In the genomic region with DNA sequence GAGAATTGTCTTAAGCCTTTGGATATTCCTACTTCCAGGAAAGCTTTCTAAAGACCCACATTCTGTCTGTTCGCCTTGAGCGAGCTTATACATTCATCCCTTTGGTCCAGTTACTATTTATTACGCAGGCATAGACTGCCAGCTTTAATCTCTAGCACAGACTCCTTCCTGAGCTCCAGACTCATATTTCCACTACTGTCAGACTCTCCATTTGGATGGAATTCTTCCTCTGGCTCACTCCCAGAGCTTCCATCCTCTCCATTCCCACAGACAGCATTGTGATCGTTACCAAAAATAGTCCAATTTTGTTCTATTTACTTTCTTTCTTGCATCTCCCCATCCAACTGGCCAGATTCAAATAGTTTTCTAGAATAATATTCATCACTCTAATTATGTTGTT, we compare ENCODE assay signal across 19 mouse cellular contexts.
DNase-seq lines count a peak whose midpoint lies in the region; ATAC-seq lines count a peak whose summit lies in the region.
"Had no signal": no experiment of that assay in that cellular context is flagged by ENCODE, and none has a peak within 500 bp of the region (broad histone marks: within the 10 kb centered on the region; RNA-seq: fewer than 3 reads in every experiment).

No protein-coding gene starts in this region.

- no peak overlapping the region for H3K4me3 ChIP-seq in heart, embryonic 12.5 days
- H3K4me3 ChIP-seq: embryonic facial prominence, embryonic 10.5 days; forebrain, embryonic 13.5 days; heart, embryonic 10.5 days; heart, embryonic 15.5 days; hindbrain, embryonic 10.5 days; intestine, embryonic 15.5 days had no signal

- WGBS in heart, embryonic 12.5 days, result 80% methylated on average over 4 of the region's 4 CpGs

- DNase-seq in heart, postnatal 10 days, result peak; percentile 2
- peak; percentile 31 to 35 for DNase-seq in right cerebral cortex, postnatal 10 days (ENCODE audit: low spot score in 2 of 2)
- DNase-seq in right cerebral cortex, postnatal 36 days (ENCODE audit: low spot score in 2 of 2), result no peak
- DNase-seq in cerebellum, adult 8-10 months, result peak; percentile 3
- no peak for DNase-seq in urinary bladder, postnatal 36 days (ENCODE audit: low spot score in 2 of 2)
- no peak for DNase-seq in embryo, embryonic 10.5 days (ENCODE audit: low spot score)
- DNase-seq: adrenal gland, adult 2 months; adrenal gland, postnatal 36 days; forebrain, postnatal 0 days; heart, adult 18-20 months; kidney, adult 18-20 months had no signal

- intact Hi-C loops in heart, postnatal 10 days (cut with DNase I), result no loop called here

- H3K27me3 ChIP-seq in heart, embryonic 12.5 days (replicated peaks), result no peaks in the 10 kb centered on the region
- H3K27me3 ChIP-seq: forebrain, embryonic 13.5 days; heart, embryonic 15.5 days; intestine, embryonic 15.5 days had no signal

- no peak overlapping the region for H3K4me2 ChIP-seq in heart, embryonic 12.5 days
- H3K4me2 ChIP-seq: forebrain, embryonic 13.5 days; heart, embryonic 15.5 days; hindbrain, embryonic 14.5 days; intestine, embryonic 15.5 days had no signal

- no peaks in the 10 kb centered on the region for H3K36me3 ChIP-seq in heart, embryonic 12.5 days
- H3K36me3 ChIP-seq: embryonic facial prominence, embryonic 10.5 days; heart, embryonic 10.5 days; heart, embryonic 15.5 days; hindbrain, embryonic 10.5 days; intestine, embryonic 15.5 days had no signal

- H3K9ac ChIP-seq in heart, embryonic 12.5 days, result no peak overlapping the region
- H3K9ac ChIP-seq: forebrain, embryonic 13.5 days; forebrain, postnatal 0 days; heart, embryonic 15.5 days; hindbrain, embryonic 14.5 days; intestine, embryonic 15.5 days had no signal

- H3K27ac ChIP-seq in heart, embryonic 12.5 days (ENCODE audit: poor library complexity, severe bottlenecking), result no peak overlapping the region
- H3K27ac ChIP-seq: embryonic facial prominence, embryonic 10.5 days; forebrain, embryonic 13.5 days; heart, embryonic 10.5 days; heart, embryonic 15.5 days; hindbrain, embryonic 10.5 days; hindbrain, embryonic 14.5 days; intestine, embryonic 15.5 days had no signal

- no peaks in the 10 kb centered on the region for H3K4me1 ChIP-seq in heart, embryonic 12.5 days (replicated peaks)
- H3K4me1 ChIP-seq: embryonic facial prominence, embryonic 10.5 days; forebrain, embryonic 13.5 days; heart, embryonic 10.5 days; heart, embryonic 15.5 days; hindbrain, embryonic 10.5 days; intestine, embryonic 15.5 days had no signal

- H3K9me3 ChIP-seq in heart, embryonic 12.5 days (replicated peaks), result no peaks in the 10 kb centered on the region
- H3K9me3 ChIP-seq: embryonic facial prominence, embryonic 10.5 days; forebrain, embryonic 13.5 days; heart, embryonic 10.5 days; heart, embryonic 15.5 days; hindbrain, embryonic 10.5 days; intestine, embryonic 15.5 days had no signal

- ATAC-seq in heart, embryonic 12.5 days (ENCODE audit: insufficient number of reproducible peaks, low FRiP score), result no peak
- ATAC-seq: forebrain, embryonic 13.5 days; forebrain, postnatal 0 days; intestine, embryonic 15.5 days had no signal

Comparison
In these comparisons a context has a peak if more than half of its experiments do, and no peak if none do; other contexts are left out.
1. DNase-seq: peak in heart, postnatal 10 days (2 of 2), right cerebral cortex, postnatal 10 days (2 of 2) and cerebellum, adult 8-10 months (single experiment); none in right cerebral cortex, postnatal 36 days (0 of 2), urinary bladder, postnatal 36 days (0 of 2) and embryo, embryonic 10.5 days (single experiment).